Mouse (Mus musculus): ENCODE data around the gene Cygb. TPM values are rescaled to one million over a fixed set of nuclear protein-coding genes. Genes with fewer than 3 reads are reported as not detected.

Gene Cygb
- polyA plus RNA-seq, 1 experiment = 0.47 TPM

DNA sequence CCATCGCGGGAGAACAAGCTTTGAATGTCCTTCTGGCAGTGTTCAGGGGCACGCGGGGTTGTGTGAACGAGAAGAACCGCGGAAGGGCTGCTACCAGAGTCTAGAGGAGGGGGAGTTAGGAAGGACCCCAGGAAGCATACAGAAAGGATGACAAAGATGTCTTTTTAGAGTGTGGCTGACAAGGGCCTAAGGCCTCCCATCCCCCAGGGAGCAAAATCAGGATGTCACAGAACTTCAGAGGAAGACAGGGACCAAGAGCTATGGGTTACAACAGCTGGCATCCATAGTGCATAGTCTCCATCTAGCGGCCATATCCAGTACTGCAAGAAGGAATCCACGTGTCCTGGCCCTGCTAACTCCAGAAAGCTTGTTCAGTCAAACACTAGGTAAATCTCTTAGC lies 25.4 kb downstream of the Cygb start:
- Histone ChIP-seq H3K27me3 (ENCODE audit: control insufficient read depth, insufficient read depth, insufficient read length) (no peaks in the 10 kb centered on the region), H3K4me3 (no peak overlapping the region), H3K36me3 (ENCODE audit: control insufficient read depth, insufficient read depth) (no peaks in the 10 kb centered on the region), H3K4me2 (ENCODE audit: low read depth) (no peak overlapping the region), H3ac (ENCODE audit: control insufficient read depth, insufficient read length) (no peak overlapping the region), H3K79me2 (ENCODE audit: control insufficient read depth, insufficient read depth) (peaks cover under 1% of the 10 kb centered on the region)
- no peak for TF ChIP-seq E2F4 (IDR thresholded peaks at IDR 0.05; ENCODE audit: insufficient read depth)
- no peak for TF ChIP-seq MYOG (IDR thresholded peaks at IDR 0.05; ENCODE audit: control insufficient read depth in 1 of 3, insufficient read depth in 1 of 3, insufficient read length in 2 of 3, low read depth in 2 of 3)
- peak in 1 of 3 experiments; percentile 4 for TF ChIP-seq MYOD1 (IDR thresholded peaks at IDR 0.05; ENCODE audit: control insufficient read depth in 1 of 3, insufficient read length in 2 of 3, low read depth in 2 of 3)
- no peak for TF ChIP-seq MAX (IDR thresholded peaks at IDR 0.05; ENCODE audit: low read depth)
- no peak for TF ChIP-seq POLR2A (IDR thresholded peaks at IDR 0.05; ENCODE audit: insufficient read length, low read depth)
- no peak for TF ChIP-seq POLR2AphosphoS2 (IDR thresholded peaks at IDR 0.05; ENCODE audit: insufficient read length, low read depth)
- TF ChIP-seq CEBPB (IDR thresholded peaks at IDR 0.05; ENCODE audit: insufficient read depth, poor library complexity, severe bottlenecking) = no peak
- TF ChIP-seq REST (IDR thresholded peaks at IDR 0.05; ENCODE audit: insufficient read depth, insufficient read length) = no peak
- TF ChIP-seq TCF3 (IDR thresholded peaks at IDR 0.05; ENCODE audit: insufficient read length, low read depth) = no peak
- TF ChIP-seq SRF (IDR thresholded peaks at IDR 0.05; ENCODE audit: control insufficient read depth, insufficient read length, low read depth) = no peak
- TF ChIP-seq USF1 (IDR thresholded peaks at IDR 0.05; ENCODE audit: low read depth) = peak; percentile 37
- TF ChIP-seq TCF12 (IDR thresholded peaks at IDR 0.05; ENCODE audit: insufficient read depth, poor library complexity, severe bottlenecking) = no peak

DNA sequence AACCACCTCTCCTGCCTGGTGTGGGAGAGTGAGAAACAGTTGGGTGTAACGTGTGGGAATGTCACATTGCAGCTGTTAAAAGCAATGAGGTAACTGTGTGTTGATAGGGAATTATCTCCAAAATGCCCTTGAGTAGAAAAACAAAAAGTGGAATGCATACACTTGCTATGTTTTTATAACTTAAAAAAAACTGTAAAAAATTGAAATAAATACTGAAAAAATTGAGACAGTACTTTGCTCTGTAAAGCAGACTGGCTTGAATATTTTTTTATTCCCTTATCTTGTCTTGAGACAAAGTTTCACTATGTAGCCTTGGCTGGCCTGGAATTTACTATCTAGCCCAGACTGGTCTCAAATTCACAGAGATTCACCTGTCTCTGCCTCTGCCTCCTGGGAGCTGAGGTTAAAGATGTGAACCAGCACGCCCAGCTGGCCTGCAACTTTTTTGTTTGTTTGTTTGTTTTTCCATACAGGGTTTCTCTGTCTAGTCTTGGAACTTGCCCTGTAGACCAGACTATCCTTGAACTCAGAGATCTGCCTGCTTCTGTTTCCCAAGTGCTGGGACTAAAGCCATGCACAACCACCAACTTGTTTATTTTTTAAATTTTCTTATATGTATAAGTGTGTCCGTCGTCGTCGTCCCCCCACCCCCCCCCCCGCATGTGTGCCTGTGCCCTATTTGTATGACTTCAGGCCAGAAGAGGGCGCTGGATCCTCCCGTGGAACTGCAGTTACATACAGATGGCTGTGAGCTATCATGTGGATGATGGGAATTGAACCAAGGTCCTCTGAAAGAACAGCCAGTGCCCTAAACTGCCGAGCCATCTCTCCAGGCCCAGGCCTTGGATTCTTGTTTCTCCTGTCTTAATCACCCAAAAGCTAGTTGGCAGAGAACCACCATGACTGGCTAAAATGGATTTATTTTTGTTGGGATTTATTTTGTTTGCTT lies 26.8 kb downstream of the Cygb start:
- Histone ChIP-seq H3K4me2 (ENCODE audit: low read depth) (no peak overlapping the region), H3K79me2 (ENCODE audit: control insufficient read depth, insufficient read depth) (peaks cover 15% of the 10 kb centered on the region), H3ac (ENCODE audit: control insufficient read depth, insufficient read length) (no peak overlapping the region), H3K27me3 (ENCODE audit: control insufficient read depth, insufficient read depth, insufficient read length) (no peaks in the 10 kb centered on the region), H3K4me3 (no peak overlapping the region), H3K36me3 (ENCODE audit: control insufficient read depth, insufficient read depth) (no peaks in the 10 kb centered on the region)
- TF ChIP-seq MYOD1 (IDR thresholded peaks at IDR 0.05; ENCODE audit: control insufficient read depth in 1 of 3, insufficient read length in 2 of 3, low read depth in 2 of 3) = peak in 1 of 3 experiments; percentile 28
- TF ChIP-seq REST (IDR thresholded peaks at IDR 0.05; ENCODE audit: insufficient read depth, insufficient read length) = no peak

DNA sequence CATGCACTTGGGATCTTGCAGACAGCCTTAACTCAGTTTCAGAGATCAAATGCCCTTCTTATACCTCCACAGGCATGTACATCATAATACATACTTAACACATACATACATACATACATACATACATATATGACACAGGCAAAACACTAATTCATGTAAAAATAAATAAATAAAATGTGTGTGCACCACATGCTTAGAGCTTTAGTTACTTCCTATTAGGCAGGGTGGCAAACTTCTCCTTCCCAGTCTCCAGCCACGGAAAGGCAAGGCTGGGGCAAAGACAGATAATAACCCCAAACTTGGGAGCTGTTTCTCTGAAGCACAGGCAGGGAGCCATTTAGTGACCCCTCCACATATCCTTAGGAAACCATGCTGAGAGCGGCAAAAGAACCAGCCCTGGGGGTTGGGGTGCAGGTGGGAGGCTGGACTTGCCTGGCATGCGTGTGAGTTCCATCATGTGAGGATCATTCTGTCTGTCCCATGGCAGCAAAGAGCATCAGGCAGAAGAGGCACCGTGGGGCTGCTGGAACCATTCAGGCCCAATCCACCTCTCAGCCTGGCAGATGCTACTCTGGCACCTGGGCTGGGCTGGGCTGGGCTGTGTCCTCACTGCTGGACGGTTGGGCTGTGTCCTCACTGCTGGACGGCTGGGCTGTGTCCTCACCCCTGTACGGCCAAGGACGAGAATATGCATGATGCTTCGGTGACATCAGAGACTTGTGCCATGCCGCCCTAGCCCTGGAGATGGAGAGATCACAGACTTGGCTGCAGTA lies 27.6 kb downstream of the Cygb start, which contains the start of gene Rhbdf2:
Rhbdf2 (minus strand) TSS at position 721 of the 773 bp plus-strand sequence.
- Histone ChIP-seq H3K79me2 (ENCODE audit: control insufficient read depth, insufficient read depth) (peaks cover 16% of the 10 kb centered on the region), H3K27me3 (ENCODE audit: control insufficient read depth, insufficient read depth, insufficient read length) (no peaks in the 10 kb centered on the region), H3K4me3 (no peak within 1 kb of the TSS), H3ac (ENCODE audit: control insufficient read depth, insufficient read length) (no peak within 1 kb of the TSS), H3K4me2 (ENCODE audit: low read depth) (no peak within 1 kb of the TSS), H3K36me3 (ENCODE audit: control insufficient read depth, insufficient read depth) (no peaks in the 10 kb centered on the region)
- TF ChIP-seq MYOG (IDR thresholded peaks at IDR 0.05; ENCODE audit: control insufficient read depth in 1 of 3, insufficient read depth in 1 of 3, insufficient read length in 2 of 3, low read depth in 2 of 3) = no peak

DNA sequence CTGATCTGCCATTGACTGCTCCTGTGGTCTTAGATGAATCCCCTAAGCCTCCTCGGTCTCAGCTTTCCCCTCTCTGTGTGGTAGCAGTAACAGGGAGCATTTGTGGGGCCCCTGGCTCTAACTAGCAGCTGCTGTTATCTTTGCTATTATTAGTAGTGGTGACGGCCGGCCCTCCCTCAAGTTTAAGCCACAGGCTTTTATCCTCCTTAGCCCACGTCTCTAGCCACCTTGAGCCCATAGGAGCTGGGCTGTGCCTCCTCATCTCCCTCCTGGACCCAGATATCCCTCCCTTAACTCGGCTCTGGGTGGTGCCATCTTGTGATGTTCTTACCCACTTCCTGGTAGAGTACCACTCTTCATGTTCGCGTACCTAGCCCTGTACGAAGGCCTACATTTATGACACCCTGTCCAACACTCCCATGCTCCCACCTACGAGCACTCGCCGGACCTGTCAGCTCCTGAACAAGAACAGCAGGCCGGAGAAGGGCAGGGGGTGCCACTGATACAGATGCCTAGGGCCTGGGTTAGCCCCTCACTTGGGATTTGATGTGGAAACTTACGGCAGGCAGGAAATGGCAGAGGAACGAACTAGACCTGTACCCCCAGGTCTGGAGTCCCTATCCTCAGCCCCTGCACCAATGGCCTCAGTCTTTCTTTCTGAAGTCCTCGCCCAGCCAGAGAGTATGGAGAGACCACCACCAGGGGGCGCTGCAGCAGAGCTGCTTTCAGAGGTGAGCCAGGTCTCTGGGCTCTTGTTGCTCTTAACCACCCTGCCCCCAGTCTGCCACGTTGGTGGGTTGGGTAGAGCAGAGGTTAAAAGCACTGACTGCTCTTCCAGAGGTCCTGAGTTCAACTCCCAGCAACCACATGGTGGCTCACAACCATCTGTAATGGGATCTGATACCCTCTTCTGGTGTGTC lies 28.8 kb downstream of the Cygb start:
- TF ChIP-seq REST (IDR thresholded peaks at IDR 0.05; ENCODE audit: insufficient read depth, insufficient read length) = no peak
- no peak for TF ChIP-seq TCF12 (IDR thresholded peaks at IDR 0.05; ENCODE audit: insufficient read depth, poor library complexity, severe bottlenecking)
- no peak for TF ChIP-seq MAX (IDR thresholded peaks at IDR 0.05; ENCODE audit: low read depth)
- TF ChIP-seq POLR2AphosphoS2 (IDR thresholded peaks at IDR 0.05; ENCODE audit: insufficient read length, low read depth) = no peak
- peak in 2 of 3 experiments; percentile 13 to 21 for TF ChIP-seq MYOG (IDR thresholded peaks at IDR 0.05; ENCODE audit: control insufficient read depth in 1 of 3, insufficient read depth in 1 of 3, insufficient read length in 2 of 3, low read depth in 2 of 3)
- no peak for TF ChIP-seq TCF3 (IDR thresholded peaks at IDR 0.05; ENCODE audit: insufficient read length, low read depth)
- TF ChIP-seq MYOD1 (IDR thresholded peaks at IDR 0.05; ENCODE audit: control insufficient read depth in 1 of 3, insufficient read length in 2 of 3, low read depth in 2 of 3) = no peak
- Histone ChIP-seq H3ac (ENCODE audit: control insufficient read depth, insufficient read length) (no peak overlapping the region), H3K4me2 (ENCODE audit: low read depth) (peak overlapping the region; percentile 7), H3K27me3 (ENCODE audit: control insufficient read depth, insufficient read depth, insufficient read length) (no peaks in the 10 kb centered on the region), H3K79me2 (ENCODE audit: control insufficient read depth, insufficient read depth) (peaks cover 16% of the 10 kb centered on the region), H3K36me3 (ENCODE audit: control insufficient read depth, insufficient read depth) (no peaks in the 10 kb centered on the region), H3K4me3 (peak overlapping the region; percentile 54)
